Mouse (Mus musculus) testis, adult 2 months (tissue): ENCODE data around the gene Spen.

Experiments
- CTCF ChIP-seq: fragments of 200-500 bp; IDR thresholded peaks from 2 replicates; pipeline ENCODE4 v1.5.1; 2012; ENCODE audit warnings: low read depth, mild to moderate bottlenecking, inconsistent platforms, low read length, moderate library complexity; ENCODE audit not compliant: control insufficient read depth, insufficient read depth, insufficient replicate concordance
- POLR2A ChIP-seq: fragments of 200-500 bp; IDR thresholded peaks from 2 replicates; pipeline ENCODE4 v1.6.1; 2012; ENCODE audit warnings: low read depth, mild to moderate bottlenecking, inconsistent platforms, low read length, moderate library complexity; ENCODE audit not compliant: control insufficient read depth

- TF ChIP-seq CTCF (no peak), POLR2A (no peak)
Measured at GRCm38 (mm10) chr4:141445328-141445720, 93.1 kb downstream of the Spen start.
